Mouse (Mus musculus): Measurements from ENCODE around the gene Sfrp5. TPM values are rescaled to one million over a fixed set of nuclear protein-coding genes. Genes with fewer than 3 reads are reported as not detected.

Sfrp5 gene
- polyA plus RNA-seq (2014; fragmentation: Illumina TruSeq; extraction: RNeasy Lipid Tissue Mini Kit (QIAGEN cat#74804); ENCODE audit: low read depth, low replicate concordance) = not detected

DNA sequence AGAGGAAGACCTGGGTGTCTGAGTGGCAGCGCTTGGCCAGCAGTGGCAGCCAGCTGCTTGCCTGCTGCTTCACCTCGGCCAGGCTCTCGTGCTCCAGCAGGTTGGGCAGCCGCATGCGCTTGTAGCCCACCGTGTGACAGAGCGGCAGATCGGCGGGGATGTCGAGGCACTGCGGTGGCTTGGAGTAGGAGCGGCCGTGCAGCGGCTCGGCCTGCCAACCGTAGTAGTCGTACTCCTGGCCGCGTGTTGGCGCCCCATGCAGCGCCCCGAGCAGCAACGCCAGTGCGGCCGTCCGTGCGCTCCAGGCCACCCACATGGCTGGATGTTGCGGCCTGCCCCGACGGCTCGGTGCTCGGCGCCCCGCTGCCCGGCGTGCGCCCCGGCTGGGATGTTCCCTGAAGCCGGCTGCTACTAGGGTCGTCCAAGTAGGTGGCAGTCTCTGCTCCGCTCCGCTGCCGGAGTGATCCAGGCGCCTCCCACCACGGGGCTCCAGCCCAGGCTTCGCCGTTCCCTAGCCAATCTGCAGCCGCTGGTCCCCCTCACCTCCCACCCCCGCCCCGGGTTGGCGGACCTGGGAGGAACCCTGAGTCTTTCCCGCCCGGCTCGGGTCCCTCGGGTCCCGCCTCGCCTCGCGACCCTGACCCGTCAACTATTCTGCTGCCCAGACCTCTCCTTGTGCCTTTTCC is at the start of gene Sfrp5:
Sfrp5 (minus strand) TSS at position 557 of the 686 bp plus-strand sequence.

DNA sequence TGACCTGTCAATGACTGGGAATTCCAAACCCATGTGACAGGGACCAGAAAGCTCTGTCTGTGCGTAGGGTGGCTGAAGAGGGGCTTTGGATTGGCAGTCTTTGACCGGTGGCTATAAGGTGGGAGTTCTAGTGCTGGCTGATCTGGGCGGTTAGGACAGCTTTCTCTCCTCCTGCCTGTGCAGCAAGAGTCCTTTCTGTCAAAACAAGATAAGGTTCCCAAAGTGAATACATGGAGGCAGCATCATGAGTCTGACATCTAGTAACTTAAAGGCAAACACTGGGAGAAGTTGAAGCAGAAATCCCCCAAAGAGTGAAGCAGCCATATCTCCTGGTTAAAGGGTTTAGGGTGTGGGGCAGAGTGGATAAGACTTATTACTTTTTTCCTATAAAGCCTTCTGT is 45.5 kb upstream of the Sfrp5 start, which contains the start of gene Golga7b:
Golga7b (plus strand) TSS at position 56 of the 400 bp plus-strand sequence.

GRCm38 (mm10) chr19:42163764-42164163 is 38.3 kb downstream of the Sfrp5 start, which contains the start of gene Zfyve27:
Zfyve27 (plus strand) TSS chr19:42163951.

Other genes starting within 250 kb of the Sfrp5 start
- gene Mms19, start 221.1 kb downstream of the Sfrp5 start, polyA plus RNA-seq (2014; fragmentation: Illumina TruSeq; extraction: RNeasy Lipid Tissue Mini Kit (QIAGEN cat#74804); ENCODE audit: low read depth, low replicate concordance) = 7.8 TPM
- gene Ubtd1, start 220.5 kb downstream of the Sfrp5 start, polyA plus RNA-seq (2014; fragmentation: Illumina TruSeq; extraction: RNeasy Lipid Tissue Mini Kit (QIAGEN cat#74804); ENCODE audit: low read depth, low replicate concordance) = not detected
- not detected for gene Ankrd2, start 166.3 kb downstream of the Sfrp5 start, polyA plus RNA-seq (2014; fragmentation: Illumina TruSeq; extraction: RNeasy Lipid Tissue Mini Kit (QIAGEN cat#74804); ENCODE audit: low read depth, low replicate concordance)
- gene Hoga1, start 156.6 kb downstream of the Sfrp5 start, polyA plus RNA-seq (2014; fragmentation: Illumina TruSeq; extraction: RNeasy Lipid Tissue Mini Kit (QIAGEN cat#74804); ENCODE audit: low read depth, low replicate concordance) = 65.6 TPM
- gene 4933411K16Rik, start 150.0 kb downstream of the Sfrp5 start, polyA plus RNA-seq (2014; fragmentation: Illumina TruSeq; extraction: RNeasy Lipid Tissue Mini Kit (QIAGEN cat#74804); ENCODE audit: low read depth, low replicate concordance) = 0.66 TPM
- gene Morn4, start 115.9 kb downstream of the Sfrp5 start, polyA plus RNA-seq (2014; fragmentation: Illumina TruSeq; extraction: RNeasy Lipid Tissue Mini Kit (QIAGEN cat#74804); ENCODE audit: low read depth, low replicate concordance) = not detected
- gene Pi4k2a, start 111.8 kb downstream of the Sfrp5 start, polyA plus RNA-seq (2014; fragmentation: Illumina TruSeq; extraction: RNeasy Lipid Tissue Mini Kit (QIAGEN cat#74804); ENCODE audit: low read depth, low replicate concordance) = 10.1 TPM
- gene Avpi1, start 73.2 kb downstream of the Sfrp5 start, polyA plus RNA-seq (2014; fragmentation: Illumina TruSeq; extraction: RNeasy Lipid Tissue Mini Kit (QIAGEN cat#74804); ENCODE audit: low read depth, low replicate concordance) = 5.4 TPM
- 7.2 TPM for gene Marveld1, start 54.9 kb downstream of the Sfrp5 start, polyA plus RNA-seq (2014; fragmentation: Illumina TruSeq; extraction: RNeasy Lipid Tissue Mini Kit (QIAGEN cat#74804); ENCODE audit: low read depth, low replicate concordance)
- 4.3 TPM for gene Zfyve27, start 38.3 kb downstream of the Sfrp5 start, polyA plus RNA-seq (2014; fragmentation: Illumina TruSeq; extraction: RNeasy Lipid Tissue Mini Kit (QIAGEN cat#74804); ENCODE audit: low read depth, low replicate concordance)
- gene Golga7b, start 45.3 kb upstream of the Sfrp5 start, polyA plus RNA-seq (2014; fragmentation: Illumina TruSeq; extraction: RNeasy Lipid Tissue Mini Kit (QIAGEN cat#74804); ENCODE audit: low read depth, low replicate concordance) = not detected
- gene Crtac1, start 229.5 kb upstream of the Sfrp5 start, polyA plus RNA-seq (2014; fragmentation: Illumina TruSeq; extraction: RNeasy Lipid Tissue Mini Kit (QIAGEN cat#74804); ENCODE audit: low read depth, low replicate concordance) = not detected

All from liver, adult 10 weeks (tissue).